Mouse (Mus musculus): ENCODE results near the gene Atp2b2.

- TF ChIP-seq EP300 (IDR thresholded peaks at IDR 0.05; ENCODE audit: low read depth) = no peak
- TF ChIP-seq CTCF (IDR thresholded peaks at IDR 0.05; ENCODE audit: low read depth) = no peak
Measured at GRCm38 (mm10) chr6:113936111-113936510, 106.3 kb downstream of the Atp2b2 start.

Measured in heart, postnatal 0 days (tissue).